Mouse (Mus musculus) right cerebral cortex, postnatal 25 days (tissue): ENCODE measurements around the gene Dnajc28.
"Not testable (repeated sequence)": the region's sequence is repeated elsewhere in the genome, so short reads cannot be mapped to it uniquely, and the experiment has no call there.

Experiments used
- DNase-seq: peaks from one replicate; pipeline ENCODE4 v3.0.0; 2022

Dnajc28 gene

GRCm38 (mm10) chr16:91618511-91619501 is at the start of gene Dnajc28:
Gene Dnajc28, minus strand, starts transcription at chr16:91619026.
- DNase-seq = peak; percentile 83

GRCm38 (mm10) chr16:91663795-91664194 is 45.0 kb upstream of the Dnajc28 start:
- no peak for DNase-seq

DNA sequence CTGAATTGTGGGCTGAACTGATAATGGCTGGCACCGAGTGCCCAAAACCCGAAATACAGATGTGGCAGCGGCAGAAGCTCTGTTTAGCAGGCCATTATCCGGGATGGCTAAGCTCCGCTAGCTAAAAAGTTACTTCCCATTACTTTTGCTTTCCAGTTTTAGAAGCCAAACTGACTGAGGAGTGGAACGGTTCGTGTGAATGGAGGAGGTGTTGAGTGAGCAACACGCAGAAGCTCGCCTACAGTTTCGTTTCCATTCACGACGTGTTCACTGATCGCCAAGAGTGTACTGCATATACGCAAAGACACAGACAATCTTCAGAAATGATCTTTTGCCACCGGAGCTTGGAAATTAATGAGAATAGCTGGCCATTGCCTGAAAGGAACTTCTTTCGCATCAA is 43.5 kb upstream of the Dnajc28 start:
- no peak for DNase-seq

- no peak for DNase-seq
Measured at GRCm38 (mm10) chr16:91661397-91661796, 42.6 kb upstream of the Dnajc28 start.

GRCm38 (mm10) chr16:91659798-91660197 is 41.0 kb upstream of the Dnajc28 start:
- DNase-seq = no peak

- DNase-seq = no peak
Measured at GRCm38 (mm10) chr16:91658471-91658870, 39.6 kb upstream of the Dnajc28 start.

GRCm38 (mm10) chr16:91657285-91657684 is 38.5 kb upstream of the Dnajc28 start:
- no peak for DNase-seq

- DNase-seq = no peak
Measured at GRCm38 (mm10) chr16:91655285-91655684, 36.5 kb upstream of the Dnajc28 start.

DNA sequence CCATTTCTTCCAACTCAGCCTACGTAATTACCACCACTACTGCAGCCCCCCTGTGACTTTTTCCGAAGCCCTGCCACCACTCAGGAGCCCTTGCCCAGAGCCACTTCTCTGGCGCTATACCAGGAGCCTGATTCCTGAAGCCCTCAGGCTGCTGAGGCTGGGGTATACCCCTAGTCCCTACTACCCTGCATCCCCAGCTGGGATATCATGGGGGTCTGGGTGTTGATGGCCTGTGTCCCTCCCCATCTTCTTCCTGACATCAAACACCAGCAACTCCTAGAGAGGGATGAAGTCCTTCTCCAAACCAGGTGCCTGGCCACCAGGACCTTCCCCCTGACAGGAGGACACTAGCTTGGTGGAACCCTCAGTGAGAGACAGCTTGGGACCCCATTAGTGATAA is 33.4 kb upstream of the Dnajc28 start:
- no peak for DNase-seq

DNA sequence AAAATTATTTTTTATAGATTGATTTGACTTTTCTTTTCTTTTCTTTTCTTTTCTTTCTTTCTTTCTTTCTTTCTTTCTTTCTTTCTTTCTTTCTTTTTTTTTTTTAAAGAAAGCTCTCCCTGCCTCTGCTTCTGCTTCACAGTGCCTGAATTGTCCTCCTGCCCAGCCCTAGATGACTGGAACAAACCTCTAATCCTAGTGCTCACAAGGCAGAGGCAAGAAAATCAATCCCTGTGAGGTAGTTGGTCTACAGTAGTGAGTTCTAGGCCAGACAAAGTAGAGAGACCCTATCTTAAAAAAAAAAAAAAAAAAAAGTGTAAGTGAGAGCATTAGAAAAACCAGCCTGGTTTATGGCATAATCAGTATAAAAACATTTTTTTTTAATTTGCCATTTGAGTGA is 31.0 kb upstream of the Dnajc28 start:
- no peak for DNase-seq

DNA sequence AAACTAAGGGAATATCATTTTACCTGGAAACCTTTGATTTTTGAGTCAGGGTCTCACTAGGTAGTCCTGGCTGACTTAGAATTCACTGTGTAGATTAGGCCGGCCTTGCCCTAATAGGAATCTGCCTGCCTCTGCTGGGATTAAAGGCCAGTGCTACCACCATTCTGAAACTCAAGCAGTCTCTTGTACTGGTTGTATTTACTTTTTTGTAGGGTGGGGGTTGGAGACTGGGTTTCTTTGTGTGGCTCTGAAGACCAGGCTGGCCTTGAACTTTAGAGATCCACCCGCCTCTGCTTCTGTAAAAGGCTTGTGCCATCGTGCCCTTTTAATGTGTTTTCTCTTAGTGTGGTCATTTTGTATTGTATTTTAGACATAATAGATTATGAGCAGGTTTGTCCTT is 30.4 kb upstream of the Dnajc28 start:
- no peak for DNase-seq

GRCm38 (mm10) chr16:91648220-91648550 is 29.4 kb upstream of the Dnajc28 start:
- DNase-seq = peak; percentile 67

- peak; percentile 97 for DNase-seq
Measured at GRCm38 (mm10) chr16:91647461-91648219, 28.8 kb upstream of the Dnajc28 start, which contains the start of gene Son. Gene Son, plus strand, starts transcription at chr16:91647506.

- peak; percentile 92 for DNase-seq
Measured at GRCm38 (mm10) chr16:91646681-91647419, 28.0 kb upstream of the Dnajc28 start, which contains the start of gene Gart. Gene Gart, minus strand, starts transcription at chr16:91646952.

DNA sequence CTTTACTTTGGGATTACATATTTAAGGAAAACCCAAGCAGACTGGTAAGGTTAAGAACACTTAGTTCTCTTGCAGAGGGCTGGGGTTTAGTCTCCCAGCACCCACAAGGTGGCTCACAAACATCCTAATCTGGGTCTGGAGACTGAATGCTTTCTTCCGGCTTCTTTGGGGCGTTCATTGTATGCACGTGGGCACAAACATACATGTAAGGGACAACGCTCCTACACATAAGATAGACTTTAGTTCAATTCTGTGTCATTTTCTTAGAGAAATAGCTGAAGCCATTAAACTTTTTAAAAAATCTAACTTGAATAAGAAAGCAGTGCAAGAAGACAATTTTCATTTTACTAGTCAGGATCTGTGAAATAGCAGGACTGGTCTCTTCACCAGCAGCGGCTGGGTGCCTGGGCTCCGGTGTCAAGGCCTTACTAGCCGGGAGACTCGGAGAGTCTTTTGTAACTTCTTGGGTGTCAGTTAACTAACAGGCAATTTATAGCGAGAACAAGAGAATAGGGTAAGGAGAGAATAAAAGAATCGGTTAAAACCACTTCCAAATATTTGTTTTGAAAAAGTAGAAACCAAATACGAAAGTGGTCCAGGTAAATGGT is 27.3 kb upstream of the Dnajc28 start:
- no peak for DNase-seq

- DNase-seq = not testable (repeated sequence)
Measured at GRCm38 (mm10) chr16:91645420-91645819, 26.6 kb upstream of the Dnajc28 start.

DNA sequence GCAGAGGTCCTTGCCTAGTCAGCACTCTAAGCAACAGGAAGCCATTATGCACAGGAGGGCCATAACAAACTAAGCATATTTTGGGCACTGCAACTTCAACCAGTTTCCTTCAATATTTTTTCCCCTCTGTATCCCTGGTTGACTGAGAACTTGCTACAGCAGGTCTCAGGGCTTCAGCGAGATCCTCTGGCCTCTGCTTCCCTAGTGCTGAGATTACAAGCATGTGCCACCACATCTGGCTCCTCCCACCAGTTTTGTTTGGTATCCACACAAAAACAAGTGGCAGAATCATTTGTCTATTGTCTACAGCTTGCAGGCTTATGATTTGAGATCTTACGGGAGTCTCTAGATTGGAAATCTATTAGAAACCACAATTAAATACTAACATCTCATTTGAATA is 26.1 kb upstream of the Dnajc28 start:
- DNase-seq = no peak

DNA sequence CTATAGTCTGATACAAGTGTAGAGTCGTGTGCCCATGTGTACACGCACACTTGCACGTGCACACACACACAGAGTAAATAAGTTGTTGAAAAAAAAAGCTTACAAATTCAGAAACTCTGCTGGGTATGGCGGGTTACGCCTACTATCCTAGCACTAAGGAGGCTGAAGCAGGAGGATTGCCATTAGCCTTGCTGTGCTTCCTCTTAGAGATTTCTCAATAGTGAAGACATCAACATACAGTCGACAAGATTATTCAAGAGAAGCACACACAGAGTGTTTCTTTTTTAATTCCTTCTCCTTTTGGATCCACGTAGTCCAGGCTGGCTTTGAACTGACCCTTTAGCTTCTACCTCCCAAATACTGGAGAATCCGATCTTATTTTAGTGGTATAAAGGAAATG is 21.3 kb upstream of the Dnajc28 start:
- no peak for DNase-seq

GRCm38 (mm10) chr16:91639636-91640035 is 20.8 kb upstream of the Dnajc28 start:
- DNase-seq = no peak

GRCm38 (mm10) chr16:91639161-91639560 is 20.3 kb upstream of the Dnajc28 start:
- no peak for DNase-seq

- no peak for DNase-seq
Measured at GRCm38 (mm10) chr16:91633641-91634040, 14.8 kb upstream of the Dnajc28 start.

GRCm38 (mm10) chr16:91632940-91633339 is 14.1 kb upstream of the Dnajc28 start:
- no peak for DNase-seq

- DNase-seq = no peak
Measured at GRCm38 (mm10) chr16:91632439-91632838, 13.6 kb upstream of the Dnajc28 start.
